Comparison of ENCODE assay signal across 8 mouse cellular contexts in genomic region chr17:78882401-78883112, GRCm38 (mm10). TPM values are rescaled to one million over a fixed set of nuclear protein-coding genes. Genes with fewer than 3 reads are reported as not detected.
DNase-seq lines count a peak whose midpoint lies in the region; ATAC-seq lines count a peak whose summit lies in the region.

Gene Eif2ak2, minus strand, starts transcription at chr17:78882573.

- H3K27ac ChIP-seq in hindbrain, embryonic 15.5 days (replicated peaks): peak within 1 kb of the TSS; percentile 36; the same call in 1 of the 2 replicates

- H3K9ac ChIP-seq in hindbrain, embryonic 15.5 days: peak within 1 kb of the TSS; percentile 20; the same call in 1 of the 2 replicates

- peak within 1 kb of the TSS; percentile 65 for H3K4me2 ChIP-seq in hindbrain, embryonic 15.5 days

- no peaks in the 10 kb centered on the region for H3K36me3 ChIP-seq in hindbrain, embryonic 15.5 days

- peaks cover 16% of the 10 kb centered on the region; the same call in 1 of the 2 replicates for H3K4me1 ChIP-seq in hindbrain, embryonic 15.5 days (replicated peaks)

- DNase-seq in WW6 (ENCODE audit: low read depth, low spot score): peak; percentile 63
- peak; percentile 44 to 62 for DNase-seq in cerebellum, postnatal 4 days (ENCODE audit: low spot score in 2 of 2)
- peak; percentile 54 to 55 for DNase-seq in frontal cortex, postnatal 36 days (ENCODE audit: low spot score in 2 of 2)
- DNase-seq in layer of hippocampus, postnatal 36 days: peak; percentile 34
- peak; percentile 93 for DNase-seq in lung, postnatal 36 days
- peak; percentile 57 for DNase-seq in right cerebral cortex, adult 18-20 months
- DNase-seq in urinary bladder, adult 2 months (ENCODE audit: low spot score): peak; percentile 73

- peak within 1 kb of the TSS; percentile 36 for H3K4me3 ChIP-seq in hindbrain, embryonic 15.5 days

- 3% methylated on average over 28 of the region's 28 CpGs for WGBS in hindbrain, embryonic 15.5 days

- no peaks in the 10 kb centered on the region for H3K9me3 ChIP-seq in hindbrain, embryonic 15.5 days

- ATAC-seq in hindbrain, embryonic 15.5 days (ENCODE audit: low FRiP score, low read depth): peak; percentile 90

- no peaks in the 10 kb centered on the region for H3K27me3 ChIP-seq in hindbrain, embryonic 15.5 days

RNA-seq across cellular contexts. Expression of gene Eif2ak2, which starts in this region (rescaled TPM):
- 4.2 and 6.1 TPM in 2 replicates for polyA plus RNA-seq in hindbrain, embryonic 15.5 days (2015; fragmentation: Nextera tagmentation; extraction: Ambion mirVana)
- total RNA-seq in layer of hippocampus, postnatal 36 days (2021): 1 to 10 TPM; 4.3 to 4.8 TPM
- polyA plus RNA-seq in urinary bladder, adult 2 months (2012; rRNA removed): 7.9 and 13.0 TPM in 2 replicates

Comparison
In these comparisons a context has a peak if more than half of its experiments do, and no peak if none do; other contexts are left out.
1. Peak in every context shown above with its lines: DNase-seq, ATAC-seq, H3K4me3 ChIP-seq and H3K27ac ChIP-seq.
2. DNase-seq: peak in every context shown above with its lines; median percentile 93 in lung, postnatal 36 days; 73 in urinary bladder, adult 2 months; 63 in WW6; 57 in right cerebral cortex, adult 18-20 months; 54 in frontal cortex, postnatal 36 days; 53 in cerebellum, postnatal 4 days; 34 in layer of hippocampus, postnatal 36 days.